Mouse (Mus musculus): ENCODE measurements at regions not wholly inside any gene's neighbourhood (a gene's known extent, or its start where the extent isn't known, plus 50 kb on each side); places are given as distances from the start of the nearest gene placed in this dataset.

DNA sequence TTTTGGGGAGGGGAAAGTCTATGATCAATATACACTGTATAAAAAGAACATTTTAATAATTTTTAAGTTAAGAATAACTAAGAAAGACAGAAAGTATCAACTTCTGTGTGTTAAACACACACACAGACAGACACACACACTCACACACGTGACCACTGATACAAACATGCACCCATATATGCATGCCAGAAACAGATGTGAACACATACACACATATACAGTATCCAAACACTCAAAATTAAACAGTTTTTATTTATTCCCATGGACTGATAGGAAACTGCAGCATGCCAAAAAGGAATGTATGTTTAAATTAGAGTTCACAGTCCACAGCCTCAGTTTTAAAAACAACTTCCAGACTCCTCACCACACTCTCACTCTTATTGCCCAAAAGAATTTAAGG, 203.4 kb upstream of the Tbl1x start:
- in situ Hi-C loops (cut with MboI; ENCODE audit: low pct_unique_long_range_greater_than_20kb in 1 of 2, low sequenced_read_pairs in 2 of 2, unreplicated experiment in 1 of 2): no loop called here

DNA sequence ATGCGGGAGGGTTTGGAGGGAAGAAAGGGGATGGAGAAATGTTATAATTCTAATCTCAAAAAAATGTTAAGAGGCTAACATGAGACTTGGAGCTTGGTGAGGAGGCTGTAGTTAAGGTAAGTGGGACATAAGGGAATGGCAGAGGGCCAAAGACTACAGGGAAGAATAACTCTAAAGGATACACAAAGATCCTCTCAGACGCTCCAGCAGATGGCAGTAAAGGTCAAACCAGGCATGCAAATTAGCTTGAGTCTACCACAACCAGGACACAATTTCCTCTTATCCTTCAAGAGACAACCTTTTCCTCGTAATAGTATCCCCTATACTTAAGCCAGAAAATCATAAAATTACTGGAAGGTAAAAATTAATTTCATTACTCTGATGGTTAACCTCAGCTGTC, 196.4 kb upstream of the Tbl1x start:
- in situ Hi-C loops (cut with MboI; ENCODE audit: low pct_unique_long_range_greater_than_20kb in 1 of 2, low sequenced_read_pairs in 2 of 2, unreplicated experiment in 1 of 2): no loop called here

DNA sequence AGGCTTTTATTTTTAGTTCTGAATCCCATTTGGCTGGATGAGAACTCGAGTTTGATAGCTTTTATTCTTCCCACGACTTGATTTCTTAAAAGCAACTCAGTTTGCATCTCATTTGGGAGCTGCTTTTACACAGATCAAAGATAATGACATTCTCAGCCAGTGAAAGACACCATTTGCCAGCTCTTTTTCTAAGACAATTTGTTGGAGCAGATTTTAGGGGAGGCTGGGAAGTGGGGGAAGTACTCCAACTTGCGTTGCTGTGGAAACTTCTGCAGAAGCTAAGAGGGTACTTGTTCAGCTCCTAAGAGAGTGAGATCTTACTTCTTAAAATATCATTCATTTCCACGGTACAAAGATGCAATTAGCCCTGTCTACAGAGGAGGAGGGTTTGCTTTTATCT, 187.2 kb upstream of the Tbl1x start:
- in situ Hi-C loops (cut with MboI; ENCODE audit: low pct_unique_long_range_greater_than_20kb in 1 of 2, low sequenced_read_pairs in 2 of 2, unreplicated experiment in 1 of 2): no loop called here

DNA sequence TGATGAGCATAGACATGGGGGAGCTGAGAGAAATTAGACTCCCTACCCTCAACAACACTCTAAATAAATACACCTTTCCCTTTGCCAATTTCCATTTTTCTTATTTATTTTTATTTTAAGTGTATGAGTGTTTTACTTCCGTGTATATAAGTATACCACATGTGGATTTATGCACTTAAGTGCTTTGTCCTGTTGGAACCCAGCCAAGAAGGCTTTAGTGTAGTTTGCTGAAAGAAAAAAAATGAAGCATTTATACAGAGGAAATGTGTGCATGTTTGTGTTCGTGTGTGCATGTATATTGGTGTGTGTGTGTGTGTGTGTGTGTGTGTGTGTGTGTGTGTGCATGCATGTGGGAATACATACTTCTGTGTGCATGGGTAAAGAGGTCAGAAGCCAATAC, 157.6 kb upstream of the Tbl1x start:
- in situ Hi-C loops (cut with MboI; ENCODE audit: low pct_unique_long_range_greater_than_20kb in 1 of 2, low sequenced_read_pairs in 2 of 2, unreplicated experiment in 1 of 2): no loop called here

DNA sequence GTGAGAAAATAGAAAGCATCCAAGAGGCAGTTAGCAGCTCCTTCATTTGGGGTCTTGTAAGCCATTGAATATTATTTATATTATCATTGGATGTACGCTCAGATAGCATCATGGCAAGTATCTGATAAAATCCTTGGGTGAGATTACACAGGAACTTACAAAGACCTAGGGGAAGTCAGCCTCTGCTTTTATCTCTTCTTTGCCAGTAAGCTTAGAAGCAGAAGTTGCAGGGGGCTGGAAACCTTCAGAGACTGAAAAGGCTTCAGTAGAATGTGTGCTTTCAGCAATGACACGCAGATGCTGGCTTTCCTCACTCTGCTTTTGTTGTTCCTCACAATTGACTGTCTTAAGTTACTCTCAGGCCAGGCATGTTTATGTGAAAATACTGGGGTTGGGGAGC, 150.3 kb upstream of the Tbl1x start:
- in situ Hi-C loops (cut with MboI; ENCODE audit: low pct_unique_long_range_greater_than_20kb in 1 of 2, low sequenced_read_pairs in 2 of 2, unreplicated experiment in 1 of 2): no loop called here

DNA sequence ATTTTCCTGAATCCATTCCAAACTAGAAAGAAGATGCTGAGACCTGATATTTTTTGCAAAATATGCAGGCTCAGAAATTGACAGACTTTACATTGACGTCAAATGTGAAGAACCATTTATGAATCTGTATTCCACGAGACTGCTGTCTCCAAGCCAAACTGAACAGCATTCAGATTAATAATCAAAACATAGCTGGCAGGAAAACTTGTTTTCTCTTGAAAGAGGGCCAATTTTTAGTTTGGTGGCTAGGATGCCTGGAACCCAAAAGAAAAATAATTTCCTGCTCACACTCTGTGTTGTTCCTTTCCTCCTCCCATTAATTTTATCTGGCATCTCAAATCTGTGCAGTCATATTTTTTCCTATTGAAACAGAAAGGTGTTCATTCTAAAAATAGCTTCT, 149.7 kb upstream of the Tbl1x start:
- in situ Hi-C loops (cut with MboI; ENCODE audit: low pct_unique_long_range_greater_than_20kb in 1 of 2, low sequenced_read_pairs in 2 of 2, unreplicated experiment in 1 of 2): no loop called here

DNA sequence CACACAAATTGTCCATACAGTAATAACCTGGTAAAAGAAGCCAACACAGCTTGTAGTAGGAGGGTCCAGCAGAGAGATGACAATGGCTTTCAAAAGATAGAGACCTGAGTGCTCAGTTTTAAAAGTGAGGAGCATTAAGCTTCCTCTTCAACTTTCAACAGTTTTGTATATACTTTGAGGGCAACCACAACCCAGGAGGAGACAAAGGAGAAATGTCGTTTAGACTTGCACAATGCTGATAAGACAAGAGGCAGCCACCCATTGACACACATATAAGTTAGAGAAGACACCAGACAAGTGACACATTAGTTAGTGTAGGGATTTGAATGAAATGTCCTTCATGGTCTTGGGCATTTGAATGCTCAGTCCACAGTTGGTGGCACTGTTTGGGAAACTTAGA, 147.2 kb upstream of the Tbl1x start:
- in situ Hi-C loops (cut with MboI; ENCODE audit: low pct_unique_long_range_greater_than_20kb in 1 of 2, low sequenced_read_pairs in 2 of 2, unreplicated experiment in 1 of 2): no loop called here

DNA sequence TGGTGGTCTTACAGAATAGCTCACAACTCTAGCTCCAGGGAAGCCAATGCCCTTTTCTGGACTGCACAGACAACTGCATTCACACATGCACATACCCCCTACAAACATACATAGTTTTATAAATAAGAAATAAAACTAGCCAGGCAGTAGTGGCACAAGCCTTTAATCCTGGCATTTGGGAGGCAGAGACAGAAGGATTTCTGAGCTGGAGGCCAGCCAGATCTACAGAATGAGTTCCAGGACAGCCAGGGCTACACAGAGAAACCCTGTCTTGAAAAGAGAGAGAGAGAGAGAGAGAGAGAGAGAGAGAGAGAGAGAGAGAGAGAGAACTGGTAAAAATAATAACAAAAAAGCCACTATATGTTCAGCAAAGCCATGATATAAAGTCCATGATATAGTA, 143.5 kb upstream of the Tbl1x start:
- in situ Hi-C loops (cut with MboI; ENCODE audit: low pct_unique_long_range_greater_than_20kb in 1 of 2, low sequenced_read_pairs in 2 of 2, unreplicated experiment in 1 of 2): no loop called here

DNA sequence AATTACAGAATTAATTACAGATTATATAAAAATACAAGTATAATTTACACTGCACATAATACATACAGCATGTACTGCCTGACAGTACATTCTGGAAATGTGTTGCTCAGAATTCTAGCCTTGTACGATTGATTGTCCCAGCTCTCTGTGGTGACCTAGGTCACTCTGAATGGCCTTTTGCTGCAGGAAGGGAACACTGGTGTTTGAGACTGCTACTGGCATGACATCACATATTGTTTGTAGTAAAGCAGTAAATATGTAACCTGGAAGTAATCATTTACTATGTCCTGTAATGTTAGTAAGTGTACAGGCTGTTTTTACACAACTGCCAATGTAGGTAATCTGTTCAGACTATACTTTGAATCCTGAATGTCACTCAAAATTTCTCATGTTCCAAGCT, 123.5 kb upstream of the Tbl1x start:
- in situ Hi-C loops (cut with MboI; ENCODE audit: low pct_unique_long_range_greater_than_20kb in 1 of 2, low sequenced_read_pairs in 2 of 2, unreplicated experiment in 1 of 2): no loop called here

DNA sequence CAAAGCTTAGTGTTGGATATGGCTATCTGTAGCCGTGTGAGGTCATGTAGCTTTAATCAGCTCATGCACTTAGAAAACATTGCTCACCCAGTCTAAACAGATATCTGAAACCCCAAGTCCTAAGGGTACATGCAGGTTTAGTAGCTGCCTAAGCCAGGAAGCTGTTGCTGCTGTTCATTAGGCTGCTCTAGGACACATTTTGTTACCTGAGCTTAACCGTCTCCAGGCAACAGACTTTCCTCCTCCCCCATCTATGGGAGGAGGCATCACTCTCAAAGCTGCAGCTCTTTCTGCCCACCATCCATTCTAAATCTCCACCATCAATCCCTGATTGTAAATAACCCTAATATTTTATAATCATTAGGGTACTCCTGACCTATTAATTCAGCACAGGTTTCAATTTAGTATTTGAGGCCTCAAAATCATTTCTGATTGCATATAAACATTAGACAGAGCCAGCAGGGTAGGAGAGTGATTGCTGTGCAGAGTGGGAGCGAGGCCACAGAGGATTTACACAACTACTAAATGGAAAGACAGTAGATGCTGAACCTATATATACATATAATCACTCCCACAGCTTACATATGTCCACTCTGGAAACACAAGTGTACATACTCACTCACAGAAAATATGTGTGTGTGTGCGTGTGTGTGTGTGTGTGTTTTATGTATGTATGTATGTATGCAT, 118.9 kb upstream of the Tbl1x start:
- in situ Hi-C loops (cut with MboI; ENCODE audit: low pct_unique_long_range_greater_than_20kb in 1 of 2, low sequenced_read_pairs in 2 of 2, unreplicated experiment in 1 of 2): no loop called here

DNA sequence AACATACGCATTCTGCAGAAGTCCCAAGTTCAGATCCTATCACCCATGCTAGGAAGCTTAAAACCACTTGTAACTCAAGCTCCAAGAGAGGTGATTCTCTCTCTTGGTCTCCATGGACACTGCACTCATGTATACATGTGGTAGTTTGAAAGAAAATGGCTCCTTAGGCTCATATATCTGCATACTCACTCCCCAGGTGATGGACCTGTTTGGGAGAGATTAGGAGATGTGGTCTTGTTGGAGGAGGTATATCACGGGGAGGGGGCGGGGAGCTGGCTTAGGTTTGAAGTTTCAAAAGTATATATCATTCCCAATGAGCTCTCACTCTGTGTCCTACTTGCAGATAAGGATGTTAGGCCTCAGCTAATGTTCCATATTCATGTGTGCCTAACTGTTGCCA, 103.9 kb upstream of the Tbl1x start:
- in situ Hi-C loops (cut with MboI; ENCODE audit: low pct_unique_long_range_greater_than_20kb in 1 of 2, low sequenced_read_pairs in 2 of 2, unreplicated experiment in 1 of 2): no loop called here

DNA sequence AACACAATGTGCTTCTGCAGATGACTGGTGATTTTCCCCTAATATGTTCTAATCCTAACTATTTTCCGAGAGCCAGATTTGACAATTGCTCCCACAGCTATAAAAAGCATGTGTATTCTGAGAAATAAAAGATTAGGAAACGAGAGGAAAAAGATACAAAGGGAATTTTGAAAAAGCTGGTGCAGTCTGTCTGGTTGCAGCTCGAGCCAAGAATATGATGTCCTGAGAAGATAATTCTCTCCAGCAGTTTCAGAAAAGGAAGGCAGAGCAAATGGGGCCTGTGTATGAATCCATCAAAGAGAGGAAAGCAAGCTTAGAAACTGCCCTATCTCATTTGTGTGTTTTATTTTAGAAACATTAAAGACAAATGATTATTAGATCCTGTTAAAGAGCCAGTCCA, 102.9 kb upstream of the Tbl1x start:
- in situ Hi-C loops (cut with MboI; ENCODE audit: low pct_unique_long_range_greater_than_20kb in 1 of 2, low sequenced_read_pairs in 2 of 2, unreplicated experiment in 1 of 2): no loop called here

DNA sequence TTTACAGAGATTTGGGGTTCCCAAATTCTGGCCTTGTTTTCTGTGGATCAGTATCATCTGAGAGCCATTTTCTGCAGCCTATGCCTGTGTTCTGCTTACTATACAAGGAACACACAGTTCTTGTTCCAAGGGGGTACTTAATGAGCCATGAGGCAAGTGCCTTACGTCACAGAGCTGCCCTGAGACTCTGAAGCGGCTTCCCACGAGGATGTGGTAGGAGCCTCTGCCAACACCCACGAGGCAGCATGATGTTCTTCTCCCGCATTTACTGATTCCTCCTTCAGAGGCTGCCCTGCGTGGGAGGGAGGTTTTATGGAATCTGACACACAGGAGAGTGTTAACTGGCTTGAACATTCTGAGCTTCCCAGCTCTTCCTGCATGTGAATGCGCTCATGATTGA, 101.4 kb upstream of the Tbl1x start:
- in situ Hi-C loops (cut with MboI; ENCODE audit: low pct_unique_long_range_greater_than_20kb in 1 of 2, low sequenced_read_pairs in 2 of 2, unreplicated experiment in 1 of 2): no loop called here

DNA sequence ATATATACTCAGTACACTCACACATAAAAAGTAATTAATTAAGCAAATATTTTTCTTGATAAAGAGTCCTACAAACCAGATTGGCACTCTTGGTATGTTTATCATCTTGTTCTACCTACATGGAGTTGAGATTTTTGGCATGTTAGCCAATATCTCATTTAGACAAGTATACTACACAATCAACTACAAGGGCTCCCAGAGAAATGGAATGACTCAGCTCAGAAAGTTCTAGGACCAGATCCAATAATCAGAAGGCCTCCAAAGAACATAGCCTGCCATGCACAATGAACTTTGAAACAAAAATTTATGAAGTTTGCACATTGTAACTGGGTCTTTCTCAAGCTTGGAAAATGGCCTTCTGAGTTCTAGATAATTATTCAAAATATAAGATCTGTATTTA, 100.0 kb upstream of the Tbl1x start:
- in situ Hi-C loops (cut with MboI; ENCODE audit: low pct_unique_long_range_greater_than_20kb in 1 of 2, low sequenced_read_pairs in 2 of 2, unreplicated experiment in 1 of 2): no loop called here

DNA sequence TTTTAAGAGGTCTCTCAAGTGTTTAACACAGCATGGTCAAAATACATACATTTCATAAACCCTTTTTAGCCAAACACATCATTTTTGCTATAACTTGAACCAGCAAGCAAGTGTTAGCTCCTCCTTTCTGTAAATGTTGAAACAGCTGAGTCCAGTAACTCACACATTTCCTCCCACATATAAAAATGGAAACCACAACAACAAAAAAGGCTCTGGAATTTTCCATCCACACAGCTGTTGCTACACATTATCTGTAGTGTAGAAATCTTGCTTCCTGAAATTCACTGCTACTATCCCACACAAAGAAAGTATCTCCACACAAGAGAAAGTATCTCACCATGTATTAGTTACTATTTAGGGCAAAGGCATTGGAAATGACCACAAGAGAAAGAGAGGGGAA, 96.7 kb upstream of the Tbl1x start:
- in situ Hi-C loops (cut with MboI; ENCODE audit: low pct_unique_long_range_greater_than_20kb in 1 of 2, low sequenced_read_pairs in 2 of 2, unreplicated experiment in 1 of 2): no loop called here

DNA sequence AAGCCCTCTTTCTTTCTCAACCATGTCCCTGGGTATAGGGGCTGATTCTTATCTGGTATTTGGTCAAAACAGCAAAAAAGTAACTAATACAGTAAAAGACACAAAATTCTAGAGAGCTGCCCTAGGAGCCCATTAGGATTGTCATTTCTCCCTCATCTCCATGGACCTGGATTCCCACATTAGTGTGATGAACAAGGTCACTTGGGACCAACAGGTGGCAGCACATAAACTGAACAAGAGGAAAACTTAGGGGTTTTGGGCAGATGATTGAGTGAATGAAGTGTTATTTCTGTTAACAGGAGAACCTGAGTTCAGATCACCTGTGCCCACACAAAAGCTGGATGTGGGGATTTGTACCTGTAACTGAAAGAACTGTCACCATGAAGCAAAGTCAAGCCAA, 93.0 kb upstream of the Tbl1x start:
- in situ Hi-C loops (cut with MboI; ENCODE audit: low pct_unique_long_range_greater_than_20kb in 1 of 2, low sequenced_read_pairs in 2 of 2, unreplicated experiment in 1 of 2): no loop called here

DNA sequence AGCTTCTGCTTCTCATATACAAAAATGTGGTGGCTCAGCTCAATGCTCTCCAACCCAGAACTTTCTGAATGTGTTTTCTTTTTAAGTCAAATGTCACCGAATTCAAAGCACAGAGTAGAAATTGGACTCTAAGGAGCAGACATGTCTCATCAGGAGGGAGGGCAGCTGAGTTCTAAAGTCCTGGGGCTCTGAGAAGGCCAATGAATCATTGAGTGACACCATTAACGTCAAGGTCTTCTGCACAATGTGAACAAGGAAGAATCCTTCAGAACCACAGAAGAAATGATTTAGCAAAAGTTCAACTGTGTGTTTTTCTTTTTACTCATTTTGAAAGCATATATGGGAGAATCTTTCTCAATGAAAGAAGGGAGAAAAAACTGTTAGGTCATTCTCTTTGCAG, 88.6 kb upstream of the Tbl1x start:
- in situ Hi-C loops (cut with MboI; ENCODE audit: low pct_unique_long_range_greater_than_20kb in 1 of 2, low sequenced_read_pairs in 2 of 2, unreplicated experiment in 1 of 2): no loop called here

DNA sequence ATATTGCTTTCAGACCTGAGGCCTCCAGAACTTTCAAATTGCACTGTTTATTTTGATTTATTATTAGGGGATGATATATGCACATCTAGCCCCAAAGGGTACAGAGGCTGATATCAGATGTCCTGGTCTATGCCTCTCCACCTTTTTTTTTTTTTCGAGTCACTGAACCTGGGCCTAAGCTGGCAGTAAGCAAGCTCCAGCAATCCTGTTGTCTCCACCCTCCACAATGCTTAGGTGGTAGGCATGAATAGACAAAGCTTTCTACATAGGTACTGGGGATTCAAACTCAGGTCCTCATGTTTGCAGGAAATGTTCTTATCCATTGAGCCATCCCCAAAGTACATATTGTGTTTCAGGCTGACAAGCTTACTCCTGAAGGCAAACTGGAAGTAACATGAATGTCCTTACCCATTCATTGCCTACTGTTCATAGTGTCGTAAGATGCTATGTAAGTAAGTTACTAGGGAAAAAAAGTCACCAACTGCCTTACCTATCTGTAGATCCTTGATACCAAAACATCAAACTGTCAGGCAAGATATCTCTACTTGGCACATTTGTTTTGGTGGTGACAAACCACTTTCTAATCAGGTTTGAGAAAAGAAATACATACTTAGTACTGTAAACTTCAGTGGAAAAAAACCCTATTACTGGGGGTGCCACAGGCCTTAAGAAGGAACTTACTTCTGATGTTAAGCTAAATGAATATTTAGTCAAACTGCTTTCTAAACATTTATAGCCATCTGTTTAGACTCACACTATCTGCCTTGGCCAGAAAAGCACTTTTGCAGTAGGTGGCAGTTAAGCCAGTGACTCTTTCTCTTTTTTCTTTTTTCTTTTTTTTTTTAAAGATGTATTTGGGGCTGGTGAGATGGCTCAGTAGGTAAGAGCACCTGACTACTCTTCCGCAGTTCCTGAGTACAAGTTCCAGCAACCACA, 85.8 kb upstream of the Tbl1x start:
- in situ Hi-C loops (cut with MboI; ENCODE audit: low pct_unique_long_range_greater_than_20kb in 1 of 2, low sequenced_read_pairs in 2 of 2, unreplicated experiment in 1 of 2): loop anchor here (5.0 to 25.0 kb wide), 2 partner anchors 77 to 212 kb away; no protein-coding TSS in a partner anchor

DNA sequence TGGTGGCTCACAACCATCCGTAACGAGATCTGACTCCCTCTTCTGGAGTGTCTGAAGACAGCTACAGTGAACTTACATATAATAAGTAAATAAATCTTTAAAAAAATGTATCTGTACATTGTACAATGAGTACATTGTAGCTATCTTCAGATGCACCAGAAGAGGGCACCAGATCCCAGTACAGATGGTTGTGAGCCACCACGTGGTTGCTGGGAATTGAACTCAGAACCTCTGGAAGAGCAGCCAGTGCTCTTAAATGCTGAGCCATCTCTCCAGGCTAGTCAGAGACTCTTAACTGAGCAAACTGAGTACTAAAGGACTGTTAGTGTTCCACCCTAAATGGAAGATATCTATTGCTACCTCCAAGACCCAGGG, 85.1 kb upstream of the Tbl1x start:
- in situ Hi-C loops (cut with MboI; ENCODE audit: low pct_unique_long_range_greater_than_20kb in 1 of 2, low sequenced_read_pairs in 2 of 2, unreplicated experiment in 1 of 2): loop anchor here (5.0 to 25.0 kb wide), 2 partner anchors 77 to 212 kb away; no protein-coding TSS in a partner anchor

DNA sequence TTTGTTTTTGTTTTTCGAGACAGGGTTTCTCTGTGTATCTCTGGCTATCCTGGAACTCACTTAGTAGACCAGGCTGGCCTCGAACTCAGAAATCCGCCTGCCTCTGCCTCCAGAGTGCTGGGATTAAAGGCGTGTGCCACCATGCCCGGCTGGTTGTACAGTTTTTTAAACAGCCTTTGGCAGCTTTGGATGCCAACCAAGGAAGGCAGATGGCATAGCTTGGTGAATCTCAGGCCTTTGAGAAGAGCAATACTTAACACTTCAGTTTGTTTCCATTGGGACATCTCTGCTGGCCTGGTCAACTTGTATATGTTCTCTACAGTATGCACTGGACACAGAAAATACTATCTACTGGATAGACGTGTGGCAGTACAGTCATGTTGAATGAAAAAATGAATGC, 84.0 kb upstream of the Tbl1x start:
- in situ Hi-C loops (cut with MboI; ENCODE audit: low pct_unique_long_range_greater_than_20kb in 1 of 2, low sequenced_read_pairs in 2 of 2, unreplicated experiment in 1 of 2): loop anchor here (5.0 to 25.0 kb wide), 2 partner anchors 75 to 210 kb away; no protein-coding TSS in a partner anchor
